Mouse (Mus musculus): ENCODE measurements around the gene Mybpc2. TPM values are rescaled to one million over a fixed set of nuclear protein-coding genes. Genes with fewer than 3 reads are reported as not detected.

The Mybpc2 gene
- total RNA-seq (2021), result under 1 TPM in 1 of 2 experiments, not detected in 1; 0.10 TPM
- long read RNA-seq, experiment 1, partial matches to known transcripts, result 0 of 1 reads
- long read RNA-seq, experiment 1, other reads (novel, unspliced or antisense), result 0 of 1 reads
- long read RNA-seq, experiment 2, result 0 reads

DNA sequence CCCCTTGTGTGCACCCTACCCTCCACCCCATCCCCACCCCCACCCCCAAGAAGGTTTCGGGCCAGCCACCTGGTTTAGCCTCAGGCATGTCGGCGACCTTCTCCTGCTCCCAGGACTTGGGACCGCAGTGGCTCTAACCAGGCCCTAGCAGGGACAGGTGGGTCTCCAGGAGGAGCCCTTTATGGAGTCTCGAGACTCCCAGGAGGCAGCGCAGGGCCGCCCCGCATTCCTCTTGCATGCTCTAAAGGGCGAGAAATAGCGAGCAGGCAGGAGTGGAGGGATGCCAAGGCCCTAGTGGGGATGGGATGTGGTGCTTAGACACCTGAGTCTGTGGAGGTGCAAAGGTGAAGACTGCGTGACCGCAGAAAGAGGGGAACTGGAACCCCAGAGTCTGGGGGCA, at the start of gene Mybpc2:
Gene Mybpc2 (minus strand): TSS at position 155 of the 400 bp plus-strand sequence.
- no peak for DNase-seq (ENCODE audit: low spot score in 2 of 2)

DNA sequence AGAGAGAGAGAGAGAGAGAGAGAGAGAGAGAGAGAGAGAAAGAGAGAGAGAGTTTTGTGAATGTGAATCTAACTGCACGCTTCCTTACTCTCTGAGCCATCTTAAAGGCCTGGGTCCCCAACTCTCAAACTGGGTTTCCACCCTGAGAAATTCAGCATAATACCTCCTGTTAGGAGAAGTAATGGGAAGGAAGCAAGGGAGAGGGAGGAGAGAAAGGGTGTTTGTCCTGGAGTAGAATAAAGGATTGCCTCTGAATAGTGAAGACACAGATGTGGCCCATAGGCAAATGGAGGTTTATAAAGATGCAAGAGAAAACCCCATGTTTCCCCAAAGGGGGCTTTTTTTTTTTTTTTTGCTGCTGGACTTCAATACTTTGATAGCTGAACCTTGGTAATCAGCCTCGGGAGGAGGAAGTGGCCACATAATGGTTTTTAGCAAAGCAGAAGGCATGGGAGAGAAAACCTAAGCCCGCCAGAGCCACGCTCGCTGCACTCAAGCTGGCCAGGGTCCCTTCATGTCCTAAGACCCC, 48.6 kb upstream of the Mybpc2 start:
- no peak for DNase-seq (ENCODE audit: low spot score in 2 of 2)

DNA sequence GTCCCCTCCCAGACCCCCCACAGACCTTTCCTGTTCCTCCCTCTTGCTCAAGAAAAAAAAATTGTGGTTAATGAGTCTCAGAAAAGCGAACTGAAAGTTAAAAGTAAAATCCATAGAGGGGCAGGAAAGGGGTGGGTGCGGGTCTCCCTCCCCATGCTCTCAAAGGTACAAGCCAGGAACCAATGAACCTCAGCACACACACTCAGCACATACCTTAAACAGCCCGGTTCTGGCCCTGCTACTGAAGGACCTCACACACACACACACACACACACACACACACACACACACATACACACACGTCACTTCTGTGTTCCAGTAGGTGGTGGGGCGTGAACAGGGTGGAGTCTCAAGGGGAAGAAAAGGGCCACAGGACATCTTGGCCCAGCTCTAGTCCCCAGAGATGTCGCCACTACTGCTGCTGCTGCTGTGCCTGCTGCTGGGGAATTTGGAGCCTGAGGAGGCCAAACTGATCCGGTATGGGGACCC, 47.8 kb upstream of the Mybpc2 start, which contains the start of gene Napsa:
Gene Napsa (plus strand): TSS at position 168 of the 489 bp plus-strand sequence.
- DNase-seq (ENCODE audit: low spot score in 2 of 2), result no peak

- DNase-seq (ENCODE audit: low spot score in 2 of 2), result no peak
Observed at GRCm38 (mm10) chr7:44571811-44572210, 47.4 kb upstream of the Mybpc2 start.

- no peak for DNase-seq (ENCODE audit: low spot score in 2 of 2)
Observed at GRCm38 (mm10) chr7:44570989-44571388, 46.5 kb upstream of the Mybpc2 start.

- DNase-seq (ENCODE audit: low spot score in 2 of 2), result no peak
Observed at GRCm38 (mm10) chr7:44568803-44569202, 44.3 kb upstream of the Mybpc2 start.

DNA sequence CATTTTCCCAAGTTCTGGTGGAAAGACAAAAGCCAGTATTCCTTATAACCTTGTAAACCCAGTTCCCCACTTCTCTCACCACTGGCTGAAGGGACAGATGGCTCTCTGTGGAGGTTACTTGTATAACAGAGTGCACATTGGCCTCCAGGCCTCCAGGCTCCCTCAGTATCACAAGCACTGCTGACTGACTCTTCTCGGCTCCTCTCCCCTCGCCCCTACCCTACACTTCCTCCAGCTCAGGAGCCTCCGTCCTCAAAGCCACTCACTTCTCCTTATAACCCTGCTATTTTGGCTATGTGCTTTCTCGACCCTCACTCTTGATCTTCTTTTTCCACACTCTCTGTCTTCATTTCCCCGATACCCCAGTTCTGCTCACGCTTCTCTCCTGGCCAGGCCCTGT, 41.0 kb upstream of the Mybpc2 start:
- DNase-seq (ENCODE audit: low spot score in 2 of 2), result no peak

DNA sequence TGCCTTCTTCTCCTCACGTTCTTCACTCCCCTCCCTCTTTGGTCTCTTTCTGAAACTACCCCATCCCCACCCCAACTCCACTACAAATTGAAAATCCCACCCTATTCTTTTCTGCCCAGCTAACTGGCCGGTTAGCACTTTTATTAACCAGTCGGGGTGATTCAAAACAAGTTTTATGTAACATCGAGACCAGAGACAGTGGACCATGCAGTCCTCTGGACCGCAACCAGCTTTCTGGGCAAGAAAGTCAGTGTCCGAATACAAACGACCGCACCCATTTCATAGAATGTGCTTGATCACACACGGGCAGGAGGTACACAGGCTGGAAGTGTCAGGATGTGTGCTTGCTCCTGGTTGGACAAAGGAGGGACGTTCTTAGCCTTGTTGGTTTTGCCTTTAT, 40.0 kb upstream of the Mybpc2 start:
- DNase-seq (ENCODE audit: low spot score in 2 of 2), result no peak

DNA sequence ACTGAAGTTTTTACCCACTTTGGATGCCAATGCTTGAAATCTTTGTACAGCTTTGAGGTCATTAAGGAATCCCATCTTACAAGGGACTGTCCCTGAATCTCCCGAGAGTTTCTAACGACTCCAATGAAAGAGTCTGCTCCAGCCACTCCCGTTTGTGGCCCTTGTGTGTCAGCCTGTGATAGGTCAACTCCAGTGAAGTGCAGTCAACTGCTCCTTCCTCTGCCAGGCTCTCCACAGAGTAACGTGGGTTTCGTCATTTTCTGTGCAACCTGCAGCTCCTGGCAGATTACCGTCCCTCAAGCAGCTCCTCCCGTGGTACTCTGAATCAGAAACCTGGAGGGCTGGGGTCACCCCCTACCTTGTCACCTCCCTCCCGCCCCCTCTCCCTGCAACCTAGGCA, 38.8 kb upstream of the Mybpc2 start:
- DNase-seq (ENCODE audit: low spot score in 2 of 2), result no peak

- DNase-seq (ENCODE audit: low spot score in 2 of 2), result peak; percentile 75 to 86
Observed at GRCm38 (mm10) chr7:44560435-44561400, 36.3 kb upstream of the Mybpc2 start.

- DNase-seq (ENCODE audit: low spot score in 2 of 2), result no peak
Observed at GRCm38 (mm10) chr7:44557629-44558028, 33.2 kb upstream of the Mybpc2 start.

- peak; percentile 92 to 96 for DNase-seq (ENCODE audit: low spot score in 2 of 2)
Observed at GRCm38 (mm10) chr7:44553826-44554225, 29.4 kb upstream of the Mybpc2 start, which contains the start of gene Nr1h2. TSS of gene Nr1h2 (minus strand) at chr7:44553951.

DNA sequence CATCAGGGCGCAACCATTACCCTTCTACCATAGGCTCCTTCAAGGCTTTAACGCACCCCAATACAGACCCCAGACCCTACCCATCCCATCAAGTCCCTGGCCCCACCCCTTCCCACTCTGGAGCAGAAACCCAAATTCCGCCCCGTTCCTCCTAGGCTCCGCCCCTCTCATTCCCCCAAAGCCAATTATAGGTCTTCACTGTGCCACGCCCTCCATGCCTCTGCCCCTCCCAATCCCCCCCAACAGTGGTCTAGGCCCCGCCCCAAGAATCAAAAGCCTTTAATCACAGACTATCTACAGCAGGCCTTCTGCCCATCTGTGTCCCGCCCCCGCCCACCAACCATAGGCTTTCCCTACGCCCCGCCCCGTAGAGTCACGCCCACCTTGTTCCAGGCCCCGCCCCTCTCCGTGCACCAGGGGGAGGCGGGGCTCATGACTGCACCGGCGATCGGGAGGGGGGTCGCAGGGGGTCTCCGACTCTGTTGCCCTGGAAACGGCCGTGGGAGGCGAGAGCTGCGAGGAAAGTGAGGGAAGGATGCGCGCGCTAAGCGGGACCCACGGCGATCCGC, 28.8 kb upstream of the Mybpc2 start:
- peak in 1 of 2 experiments; percentile 74 for DNase-seq (ENCODE audit: low spot score in 2 of 2)

- no peak for DNase-seq (ENCODE audit: low spot score in 2 of 2)
Observed at GRCm38 (mm10) chr7:44552141-44552908, 27.9 kb upstream of the Mybpc2 start.

GRCm38 (mm10) chr7:44551731-44552130, 27.3 kb upstream of the Mybpc2 start:
- DNase-seq (ENCODE audit: low spot score in 2 of 2), result no peak

GRCm38 (mm10) chr7:44551301-44551700, 26.8 kb upstream of the Mybpc2 start:
- DNase-seq (ENCODE audit: low spot score in 2 of 2), result no peak

DNA sequence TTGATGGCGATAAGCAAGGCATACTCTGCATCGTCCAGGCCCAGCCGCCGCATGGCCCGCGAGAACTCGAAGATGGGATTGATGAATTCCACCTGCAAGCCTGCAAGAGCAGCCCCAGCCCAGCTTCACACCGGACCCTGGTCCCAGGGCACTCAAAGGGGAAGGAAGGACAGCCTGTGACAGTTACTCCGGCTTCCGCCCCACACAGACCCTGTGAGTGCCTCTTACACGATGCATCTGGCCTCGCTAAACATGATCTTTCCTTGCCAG, 25.9 kb upstream of the Mybpc2 start:
- no peak for DNase-seq (ENCODE audit: low spot score in 2 of 2)

- no peak for DNase-seq (ENCODE audit: low spot score in 2 of 2)
Observed at GRCm38 (mm10) chr7:44549621-44550408, 25.4 kb upstream of the Mybpc2 start.

DNA sequence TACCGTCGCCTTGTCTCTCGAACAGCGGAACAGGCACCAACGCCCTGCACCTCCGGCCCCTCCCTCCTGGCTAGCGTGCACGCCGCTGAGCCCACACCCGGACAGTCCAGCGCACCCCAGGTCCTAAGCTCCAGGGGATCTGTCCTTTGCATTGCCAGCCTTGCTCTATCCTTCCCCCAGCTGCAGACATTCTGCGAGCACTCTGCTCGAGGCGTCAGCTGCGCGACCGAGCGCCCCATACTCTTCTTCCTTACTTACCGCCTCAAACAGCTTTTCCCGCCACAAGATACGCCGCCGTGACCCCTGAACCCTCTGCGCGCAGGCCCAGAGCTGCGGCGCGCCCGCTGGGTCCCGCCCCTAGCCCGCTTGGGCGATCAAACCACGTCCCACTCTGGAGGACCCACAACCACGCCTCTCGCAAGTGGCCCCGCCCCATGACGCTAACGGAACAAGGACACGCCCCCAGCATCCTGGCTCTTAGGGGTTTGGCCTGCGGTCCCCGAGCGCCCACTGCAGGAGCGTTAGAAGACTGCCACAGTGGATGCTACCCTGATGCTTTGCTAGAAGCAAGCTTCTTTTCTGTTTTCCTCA, 24.1 kb upstream of the Mybpc2 start, which contains the start of gene Pold1:
Gene Pold1 (minus strand): TSS at position 353 of the 591 bp plus-strand sequence.
- DNase-seq (ENCODE audit: low spot score in 2 of 2), result peak; percentile 98 to 100

DNA sequence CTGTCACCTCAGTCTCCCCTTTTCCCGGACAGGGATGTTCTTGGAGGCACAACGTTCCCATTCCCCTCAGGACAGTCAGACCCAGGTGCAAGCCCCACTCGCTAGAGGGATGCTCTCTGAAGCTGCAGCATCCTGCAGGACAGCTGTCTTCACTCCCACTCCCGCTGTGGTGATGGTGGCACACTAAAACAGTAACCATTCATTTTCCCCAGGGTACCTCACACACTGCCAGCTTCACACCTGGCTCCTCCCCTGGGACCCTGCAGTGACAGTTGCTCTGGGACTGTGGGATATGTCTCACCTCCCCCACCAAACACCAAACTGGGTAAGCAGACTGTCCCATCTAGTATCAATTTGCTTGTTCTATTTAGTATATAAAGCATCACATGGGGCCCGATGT, 23.3 kb upstream of the Mybpc2 start:
- DNase-seq (ENCODE audit: low spot score in 2 of 2), result no peak
